Mouse (Mus musculus) skeletal muscle tissue, adult 2 months (tissue): ENCODE data around the gene E2f6.

Source experiments
- DNase-seq: peaks from one replicate; pipeline ENCODE4 v3.0.0-alpha.2; 2012; ENCODE audit warnings: low read depth, low spot score

The E2f6 gene

DNA sequence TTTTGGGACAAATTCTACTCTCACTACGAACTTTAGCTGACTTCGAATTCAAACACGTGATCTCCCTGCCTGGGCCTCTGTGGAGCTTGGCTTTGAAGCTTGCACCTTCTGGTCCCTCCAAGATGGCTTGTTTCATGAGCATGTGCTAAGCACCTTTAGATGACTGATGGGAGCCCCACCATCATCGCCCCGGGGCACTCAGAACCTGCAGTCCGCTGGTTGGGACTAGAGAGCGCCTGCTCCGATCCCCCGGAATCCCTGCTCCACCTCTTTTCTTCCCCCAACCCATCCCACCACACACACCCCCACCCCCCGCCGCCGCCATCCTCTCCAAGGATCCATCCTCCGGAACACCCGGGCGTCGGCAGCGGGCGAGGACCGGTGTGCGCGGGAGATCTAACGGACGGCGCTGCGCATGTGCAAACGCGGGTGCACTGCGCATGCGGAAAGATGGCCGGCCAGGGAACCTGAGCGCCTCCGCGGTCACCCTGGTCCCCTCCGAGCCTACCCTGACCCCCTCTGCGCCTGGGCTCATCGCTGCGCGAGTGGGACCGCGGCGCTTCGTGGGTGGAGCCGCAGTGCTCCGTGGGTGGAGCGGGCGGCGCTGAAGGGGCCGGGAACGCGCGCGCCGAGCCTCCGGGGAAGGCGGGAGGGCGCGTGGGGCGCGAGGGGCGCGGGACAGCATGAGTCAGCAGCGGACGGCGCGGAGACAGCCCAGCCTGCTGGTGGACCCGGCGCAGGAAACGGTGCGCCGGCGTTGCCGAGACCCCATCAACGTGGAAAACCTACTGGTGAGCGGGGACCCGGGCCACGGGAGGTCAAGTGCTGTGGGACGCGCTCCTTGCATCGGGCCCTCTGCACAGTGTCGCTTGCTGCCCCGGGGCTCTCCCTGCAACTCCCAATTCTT lies at the start of gene E2f6:
E2f6 (plus strand) TSS at position 439 of the 907 bp plus-strand sequence.
- peak; percentile 72 for DNase-seq

DNA sequence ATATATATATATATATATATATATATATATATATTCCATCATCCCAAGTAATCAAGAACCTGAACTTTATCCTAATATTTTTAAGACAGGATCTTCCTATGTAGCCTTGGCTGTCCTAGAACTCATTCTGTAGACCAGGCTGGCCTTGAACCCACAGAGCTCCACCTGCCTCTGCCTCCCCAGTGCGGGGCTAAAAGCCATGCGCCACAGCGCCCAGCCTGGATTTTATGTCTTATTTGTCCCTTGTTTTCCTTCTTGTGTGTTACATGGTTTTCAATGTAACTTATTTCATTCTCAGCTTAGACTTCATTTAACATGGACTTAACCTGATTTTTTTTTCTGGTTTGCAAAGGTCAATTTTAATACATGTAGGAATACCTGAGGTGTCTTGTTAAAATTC lies 49.3 kb upstream of the E2f6 start:
- DNase-seq: no peak

DNA sequence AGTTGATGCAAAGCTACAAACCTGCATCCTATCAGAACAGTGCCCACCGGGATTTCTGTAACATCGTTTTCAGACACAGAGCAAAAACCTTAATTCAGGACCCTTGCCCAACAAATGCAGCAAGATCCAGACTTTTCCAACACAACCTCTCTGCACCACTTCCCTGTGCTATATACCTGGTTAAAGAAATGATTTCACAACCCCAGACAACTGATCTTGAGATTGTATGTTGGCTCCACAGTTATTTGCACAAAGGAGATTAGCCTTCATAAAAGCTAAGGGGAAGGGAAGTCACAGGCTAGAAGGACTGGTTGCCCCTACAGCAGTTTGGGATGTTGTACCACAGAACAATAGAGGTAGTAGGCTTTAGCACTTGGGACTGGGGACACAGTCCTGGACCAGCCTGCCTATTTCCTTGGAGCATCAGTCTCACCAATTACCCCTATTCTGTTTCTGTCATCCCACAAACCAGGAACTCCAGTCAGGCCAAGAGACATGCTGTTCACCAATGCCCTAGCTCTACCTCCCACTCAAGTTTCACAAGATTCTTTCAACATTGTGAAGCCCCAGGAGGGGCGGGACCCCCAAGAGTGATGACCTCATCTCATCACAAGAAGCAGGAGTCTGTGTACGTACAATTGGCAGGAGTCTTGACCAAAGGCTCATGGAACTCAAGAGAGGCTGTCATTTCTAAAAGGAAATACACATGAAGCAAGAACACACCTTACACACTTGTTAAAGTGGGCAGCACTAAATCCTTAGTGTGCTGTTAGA lies 46.9 kb upstream of the E2f6 start:
- DNase-seq: no peak

DNA sequence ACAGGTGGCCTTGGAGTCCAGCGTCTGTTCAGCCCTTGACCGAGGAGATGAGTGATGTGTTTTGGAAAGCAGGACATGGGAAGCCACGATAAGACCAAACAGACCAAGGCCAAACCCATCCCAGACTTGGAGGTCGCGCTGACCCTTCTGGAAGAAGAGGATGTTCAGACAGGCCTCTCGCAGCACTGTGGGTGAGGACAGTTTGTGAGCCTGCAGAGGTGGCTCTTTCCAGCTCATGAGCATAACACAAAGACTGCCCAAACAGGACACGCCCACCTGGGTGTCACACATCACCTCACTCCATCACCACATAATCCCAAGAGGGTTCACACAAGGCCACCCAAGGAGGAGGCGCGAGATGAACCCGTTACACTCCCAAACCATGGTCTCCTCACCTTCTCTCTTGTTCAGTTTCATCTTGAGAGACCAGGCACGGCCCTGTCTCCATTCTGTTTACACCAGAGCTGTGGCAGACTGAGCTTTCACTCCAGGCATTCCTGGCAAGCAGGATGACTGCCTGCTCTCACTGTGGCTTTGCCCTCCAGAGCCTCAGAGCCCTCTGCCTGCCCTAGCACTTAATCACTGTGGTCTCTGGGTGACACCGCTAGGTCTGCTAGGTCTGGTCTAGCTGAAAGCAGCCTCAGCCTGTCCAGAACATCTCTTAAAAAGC lies 45.9 kb upstream of the E2f6 start:
- no peak for DNase-seq

DNA sequence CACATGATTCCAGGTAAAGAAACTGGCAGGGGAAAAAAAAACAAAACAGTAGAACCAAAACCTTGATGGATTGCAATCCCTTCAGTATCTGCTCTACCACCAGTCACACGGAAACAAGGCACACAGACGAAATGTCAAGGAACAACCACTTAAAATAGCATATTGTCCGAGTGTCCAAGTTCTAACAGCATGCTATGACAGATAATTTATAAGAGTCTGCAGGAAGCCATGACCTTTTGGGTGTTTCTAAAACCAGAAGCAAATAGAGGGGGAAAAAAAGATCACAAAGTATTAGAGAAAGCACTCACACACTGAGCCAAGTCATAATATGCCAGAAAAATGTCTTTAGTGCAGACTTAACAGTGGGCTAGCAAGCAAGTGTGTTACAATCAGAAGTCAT lies 42.5 kb upstream of the E2f6 start:
- no peak for DNase-seq

DNA sequence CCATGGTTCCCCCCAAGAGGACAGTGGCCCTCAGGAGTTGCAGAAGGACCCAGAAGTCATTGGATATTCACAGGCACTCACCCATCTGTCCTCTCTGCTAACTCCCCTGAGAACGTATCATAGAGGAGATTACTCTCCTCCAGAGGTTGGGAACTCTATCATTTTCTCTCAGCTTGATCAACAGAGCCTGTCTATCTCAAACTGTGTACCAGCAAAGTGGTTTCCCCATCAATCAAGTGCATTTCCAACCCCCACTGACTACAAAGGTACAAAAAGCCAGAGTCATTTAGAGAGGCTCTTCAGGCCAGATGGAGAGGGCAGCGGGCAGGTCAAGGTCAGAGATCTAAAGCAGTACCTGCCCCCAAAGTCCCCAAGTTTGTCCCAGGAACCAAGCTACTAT lies 42.1 kb upstream of the E2f6 start:
- no peak for DNase-seq

DNA sequence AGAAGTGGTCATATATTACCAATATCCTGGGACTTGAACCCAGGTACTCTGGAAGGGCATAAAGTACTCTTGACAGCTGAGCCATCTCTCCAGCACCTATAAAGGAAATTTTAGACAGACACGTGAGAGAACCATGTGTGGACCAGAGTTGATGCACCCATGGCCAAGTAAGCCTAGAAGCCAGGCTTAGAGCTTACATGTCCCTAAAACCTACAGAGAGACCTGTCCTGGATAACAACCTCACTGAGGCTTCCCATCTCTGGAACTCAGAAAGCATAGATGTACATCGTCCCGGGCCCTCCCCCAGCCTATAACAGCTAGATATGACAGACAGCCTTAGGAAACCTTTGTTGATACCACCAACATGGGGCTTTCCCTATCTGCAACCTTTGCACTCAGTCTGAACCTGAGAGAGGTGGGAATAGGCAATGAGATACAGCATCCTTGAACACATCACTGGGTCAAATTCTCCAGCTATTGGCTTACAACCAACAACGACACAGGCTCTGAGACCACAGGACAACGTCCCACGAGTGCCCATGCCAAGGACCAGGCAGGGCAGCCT lies 41.1 kb upstream of the E2f6 start:
- no peak for DNase-seq

DNA sequence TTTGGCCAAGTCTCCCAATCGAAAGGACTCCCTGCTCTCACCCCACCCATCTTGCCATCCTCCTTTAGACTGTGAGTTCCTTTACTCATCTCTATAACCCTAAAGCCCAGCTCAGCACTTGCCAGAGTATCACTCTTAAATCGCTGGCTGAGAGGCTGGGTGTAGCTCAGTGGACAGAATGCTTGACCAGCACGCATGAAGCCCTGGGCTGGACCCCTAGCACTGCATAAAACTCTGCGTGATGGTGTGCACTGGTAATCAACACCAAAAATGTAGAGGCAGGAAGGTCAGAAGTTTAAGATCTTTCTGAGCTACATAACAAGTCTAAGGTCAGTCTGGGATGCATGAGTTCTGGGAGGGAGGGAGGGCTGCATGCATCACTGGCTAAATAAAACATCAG lies 36.2 kb upstream of the E2f6 start:
- no peak for DNase-seq

DNA sequence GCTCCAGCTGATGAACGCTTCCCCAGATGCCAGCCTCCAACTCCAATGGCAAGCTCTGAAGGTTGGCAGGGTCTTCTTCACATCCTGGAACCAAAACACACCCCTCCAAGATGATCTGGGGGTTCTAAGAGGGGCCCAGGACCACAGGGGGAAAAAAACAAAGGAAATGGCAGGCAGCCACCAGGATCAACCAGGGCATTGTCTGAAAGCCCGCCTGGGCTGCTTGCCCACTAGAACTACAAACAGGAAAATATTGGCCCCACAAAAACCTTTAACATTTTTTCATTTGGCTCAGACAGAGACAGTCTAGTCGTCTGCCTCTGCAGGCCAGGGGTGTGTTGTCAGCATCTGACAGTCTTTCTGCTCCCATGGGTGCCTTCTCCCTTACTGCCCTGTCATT lies 35.4 kb upstream of the E2f6 start:
- no peak for DNase-seq

DNA sequence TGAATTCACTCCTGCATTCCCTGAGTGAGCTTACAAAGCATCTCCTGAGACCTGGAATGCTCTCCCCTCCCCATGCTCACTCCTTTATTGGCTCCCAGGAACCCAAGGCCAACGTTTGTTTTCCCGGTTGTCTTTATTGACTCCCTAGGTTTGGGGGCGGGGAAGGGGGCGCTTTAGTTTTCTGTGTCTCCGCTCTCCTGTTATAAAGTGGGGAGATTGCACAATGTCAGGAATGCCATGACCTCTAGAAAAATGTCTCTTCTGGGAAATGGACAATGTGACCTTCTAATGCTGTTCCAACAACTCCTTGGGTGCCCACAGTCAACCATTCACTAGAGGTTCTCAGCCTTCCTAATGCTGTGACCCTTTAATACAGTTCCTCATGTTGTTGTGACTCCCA lies 32.2 kb upstream of the E2f6 start:
- no peak for DNase-seq

DNA sequence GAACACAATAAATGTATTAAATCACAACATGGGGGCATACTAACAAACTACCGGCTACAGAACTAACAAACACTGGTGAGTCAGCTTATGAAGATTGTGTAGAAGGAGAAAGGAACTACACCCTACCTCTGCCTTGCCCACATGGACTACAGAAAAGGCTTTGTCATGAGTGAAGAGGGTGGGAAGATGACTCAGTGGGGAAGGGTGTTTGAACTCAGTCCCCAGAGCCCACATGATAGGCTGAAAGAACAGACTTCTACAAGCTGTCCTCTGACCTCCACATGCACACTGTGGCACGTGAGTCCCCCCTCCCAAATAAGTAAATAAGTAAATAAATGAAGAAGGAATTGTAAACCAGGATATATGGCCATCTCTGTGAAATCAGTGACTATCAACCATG lies 31.6 kb upstream of the E2f6 start:
- DNase-seq: no peak

DNA sequence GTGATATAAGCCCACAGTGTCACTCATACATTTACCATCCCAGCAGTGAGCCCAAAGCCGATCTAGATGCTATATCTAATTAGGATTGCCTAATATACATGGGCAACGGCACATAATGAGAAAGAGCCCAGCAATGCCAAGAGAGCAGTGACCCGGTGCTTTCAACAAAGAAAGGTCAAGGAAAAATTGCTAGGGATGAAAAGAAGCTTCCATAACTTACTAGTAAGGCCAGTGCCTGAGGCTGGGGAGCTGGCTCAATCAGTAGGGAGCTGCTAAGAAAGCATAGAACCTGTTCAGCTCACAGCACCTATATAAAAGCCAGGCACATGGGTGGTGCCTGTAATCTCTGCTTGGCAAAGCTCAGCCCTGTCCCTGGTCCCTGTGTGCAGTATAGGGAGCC lies 30.4 kb upstream of the E2f6 start:
- no peak for DNase-seq

DNA sequence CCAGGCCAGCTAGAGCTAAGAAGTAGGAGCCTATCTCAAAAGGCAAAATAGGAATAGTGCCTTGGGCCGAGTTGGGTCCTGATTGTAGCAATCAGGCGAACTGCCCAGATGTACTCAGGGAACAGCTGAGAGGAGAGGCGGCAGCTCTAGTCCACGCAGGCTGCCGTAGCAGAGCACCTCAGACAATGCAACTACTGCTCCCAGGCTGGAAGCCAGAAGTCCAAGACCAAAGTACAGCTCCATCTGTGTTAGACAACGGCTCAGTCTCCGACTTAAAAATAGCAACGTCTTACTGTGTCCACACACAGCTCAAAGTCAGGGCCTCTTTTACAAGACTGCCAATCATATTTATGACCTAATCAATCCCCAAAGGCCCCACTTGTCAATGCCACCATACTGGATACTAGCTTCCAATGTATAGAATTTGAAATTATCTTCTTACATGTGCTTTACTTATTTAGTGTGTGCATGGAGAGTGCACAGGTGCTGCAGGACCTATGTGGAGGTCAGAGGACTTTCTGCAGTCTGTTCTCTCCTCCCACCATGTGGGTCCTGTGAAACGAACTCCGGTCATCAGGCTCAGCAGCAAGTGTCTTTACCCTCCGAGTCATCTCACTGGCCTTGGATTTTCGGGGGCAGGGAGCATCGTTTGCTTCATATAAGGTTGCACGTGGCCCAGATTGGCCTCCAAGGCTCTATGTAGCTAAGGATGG lies 29.6 kb upstream of the E2f6 start:
- DNase-seq: no peak

DNA sequence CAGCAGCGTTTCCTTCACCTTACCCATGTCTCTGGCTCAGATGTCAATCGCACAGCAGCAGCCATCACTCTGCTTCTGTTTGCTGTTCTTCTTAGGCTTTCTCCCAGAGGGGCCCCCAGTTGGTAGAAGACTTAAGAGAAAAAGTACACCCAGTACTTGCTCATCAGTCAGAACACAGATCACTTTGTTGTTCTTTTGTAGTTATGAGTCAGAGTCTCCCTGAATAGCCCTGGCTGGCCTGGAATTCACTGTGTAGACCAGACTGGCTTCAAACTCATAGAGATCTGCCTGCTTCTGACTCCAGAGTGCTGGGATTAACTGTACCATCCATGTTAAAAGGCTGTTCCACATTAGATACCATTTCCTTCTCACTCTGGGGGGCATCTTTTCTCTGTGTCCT lies 22.2 kb upstream of the E2f6 start:
- no peak for DNase-seq

DNA sequence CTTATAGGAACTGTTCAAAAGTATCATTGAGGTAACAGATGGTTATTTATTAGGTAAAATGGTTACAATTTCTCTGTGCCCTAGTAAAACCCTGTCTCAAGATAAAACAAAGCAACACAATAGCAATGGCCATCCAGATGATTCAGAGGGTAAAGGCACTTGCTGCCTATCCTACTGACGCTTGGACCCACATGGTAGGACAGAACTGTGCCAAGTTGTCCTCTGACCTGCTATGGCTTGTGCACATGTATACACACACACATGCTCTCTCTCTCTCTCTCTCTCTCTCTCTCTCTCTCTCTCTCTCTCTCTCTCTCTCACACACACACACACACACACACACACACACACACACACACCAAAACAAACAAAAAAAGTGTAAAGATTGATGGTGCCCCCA lies 21.6 kb upstream of the E2f6 start:
- no peak for DNase-seq

DNA sequence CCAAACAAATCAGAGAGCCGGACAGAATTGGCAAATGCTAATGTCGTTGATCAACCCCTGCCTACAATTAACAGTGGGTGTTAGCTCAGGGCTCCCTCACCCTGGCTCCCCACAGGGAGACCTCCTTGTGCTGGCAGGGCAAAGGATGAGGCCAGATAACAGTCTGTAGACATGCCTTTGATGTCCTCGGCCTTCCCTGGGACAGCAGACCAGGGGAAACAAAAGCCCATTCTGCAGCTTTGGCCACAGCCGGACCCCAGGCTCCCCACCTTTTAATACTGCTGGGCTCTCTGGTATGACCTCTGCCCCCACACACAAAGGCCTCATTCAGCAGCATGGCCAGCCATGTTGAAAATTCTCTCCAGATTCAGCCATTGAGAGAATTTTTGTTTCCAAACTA lies 21.0 kb upstream of the E2f6 start:
- DNase-seq: no peak

DNA sequence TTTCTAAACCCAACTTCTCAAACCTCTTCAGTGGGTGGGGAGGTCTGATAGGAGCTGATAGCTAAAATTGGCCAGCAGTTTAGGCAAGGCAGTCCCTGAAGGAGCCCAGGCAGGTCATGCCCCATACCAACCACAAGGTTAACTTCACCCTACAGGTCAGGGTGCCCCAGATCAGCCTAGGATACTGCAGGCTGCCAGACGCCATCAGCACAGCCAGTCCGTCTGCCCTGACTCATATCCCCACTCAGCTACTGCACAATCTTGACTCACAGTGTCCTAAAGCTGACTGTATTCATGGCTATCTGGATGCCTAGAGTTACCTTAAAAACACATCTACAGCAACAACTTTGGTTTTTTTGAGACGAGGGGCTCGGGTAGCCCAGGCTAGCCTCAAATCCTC lies 20.3 kb upstream of the E2f6 start:
- DNase-seq: no peak

DNA sequence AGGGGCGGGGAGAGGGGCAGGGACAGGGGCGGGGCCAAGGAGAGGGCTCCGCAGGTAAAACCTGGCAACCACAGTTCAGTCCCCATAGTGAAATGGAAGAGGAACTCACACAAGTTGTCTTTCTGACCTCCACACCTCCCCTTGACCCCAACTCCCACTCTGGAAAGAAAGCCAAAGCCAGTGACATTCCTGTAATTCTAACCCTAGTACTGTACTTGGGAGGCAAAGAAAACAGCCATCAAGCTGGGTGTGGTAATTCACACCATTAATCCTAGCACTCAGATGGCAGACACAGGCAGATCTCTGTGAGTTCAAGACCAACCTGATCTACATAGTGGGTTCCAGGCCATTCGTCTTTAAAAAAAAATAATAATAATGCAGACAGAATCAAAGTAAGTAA lies 17.4 kb upstream of the E2f6 start:
- DNase-seq: no peak

DNA sequence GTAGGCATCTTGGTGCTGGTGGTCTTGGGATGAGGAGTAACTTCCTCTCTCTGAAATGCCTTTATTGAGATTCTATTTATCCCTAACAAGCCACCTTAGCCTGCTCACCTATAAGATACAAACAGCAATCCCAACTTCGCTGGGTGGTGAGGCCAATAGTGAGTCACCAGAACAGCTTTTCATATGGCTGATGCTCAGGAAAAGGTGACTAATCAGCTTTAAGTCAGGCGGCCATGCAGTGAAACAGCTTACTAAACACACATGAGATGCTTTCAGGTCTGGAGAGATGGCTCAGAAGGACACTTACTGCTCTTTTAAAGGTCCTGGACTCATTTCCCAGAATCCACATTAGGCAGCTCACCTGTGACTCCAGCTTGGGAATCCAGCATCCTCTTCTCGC lies 15.0 kb upstream of the E2f6 start:
- no peak for DNase-seq

DNA sequence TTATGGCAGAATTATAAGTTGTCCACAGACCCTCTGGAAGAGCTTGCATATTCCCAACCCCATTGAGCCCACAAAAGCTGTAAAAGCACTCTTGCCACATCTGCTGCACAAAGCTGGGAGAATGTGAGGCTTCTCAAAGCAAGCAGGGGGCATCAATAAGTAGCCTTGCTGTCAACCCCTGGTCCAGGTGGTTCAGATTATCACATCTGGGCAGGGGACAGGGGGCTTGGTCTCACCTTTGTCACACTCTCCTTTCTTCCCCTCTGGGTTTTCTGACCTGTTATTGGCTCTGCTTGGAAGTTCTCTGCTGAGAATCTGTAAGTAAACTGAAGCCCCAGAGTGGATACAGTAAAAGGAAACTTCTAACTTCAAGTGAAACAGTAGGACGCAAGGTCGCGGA lies 11.9 kb upstream of the E2f6 start:
- DNase-seq: no peak

DNA sequence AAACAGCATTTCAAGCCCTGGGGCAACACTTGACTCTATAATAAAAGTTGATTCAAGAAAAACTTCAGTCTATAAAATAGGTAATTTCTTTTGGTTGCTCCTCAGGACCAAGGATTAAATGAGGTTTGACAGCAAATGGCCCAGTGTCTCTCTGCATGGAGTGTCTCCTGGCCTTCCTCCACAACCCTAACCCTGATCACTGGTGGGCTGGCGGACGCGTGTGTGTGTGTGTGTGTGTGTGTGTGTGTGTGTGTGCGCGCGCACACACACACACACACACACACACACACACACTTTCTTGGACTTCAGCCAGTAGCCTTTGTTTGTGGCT lies 10.9 kb upstream of the E2f6 start:
- no peak for DNase-seq
